Mouse (Mus musculus): ENCODE results near the gene Scp2.

The Scp2 gene

GRCm38 (mm10) chr4:108015067-108015765, 129.6 kb downstream of the Scp2 start:
- DNase-seq = peak in 1 of 2 experiments; percentile 9

- no peak for DNase-seq
Observed at GRCm38 (mm10) chr4:108014466-108014865, 130.3 kb downstream of the Scp2 start.

GRCm38 (mm10) chr4:108008541-108008940, 136.3 kb downstream of the Scp2 start:
- DNase-seq = no peak

- no peak for DNase-seq
Observed at GRCm38 (mm10) chr4:108007532-108008103, 137.2 kb downstream of the Scp2 start.

- DNase-seq = no peak
Observed at GRCm38 (mm10) chr4:108005328-108005727, 139.5 kb downstream of the Scp2 start.

- no peak for DNase-seq
Observed at GRCm38 (mm10) chr4:107999380-107999779, 145.4 kb downstream of the Scp2 start.

- DNase-seq = no peak
Observed at GRCm38 (mm10) chr4:107998641-107999332, 146.0 kb downstream of the Scp2 start.

GRCm38 (mm10) chr4:107996418-107996986, 148.3 kb downstream of the Scp2 start:
- no peak for DNase-seq

GRCm38 (mm10) chr4:107995727-107996126, 149.1 kb downstream of the Scp2 start:
- DNase-seq = no peak

- no peak for DNase-seq
Observed at GRCm38 (mm10) chr4:107995011-107995410, 149.8 kb downstream of the Scp2 start.
